Mouse (Mus musculus) thymus, adult 2 months (tissue): ENCODE data around the gene Pigt.

ENCODE experiments used
- CTCF ChIP-seq: fragments of 200-500 bp; IDR thresholded peaks from 2 replicates; pipeline ENCODE4 v1.5.1; 2012; ENCODE audit warnings: mild to moderate bottlenecking, control low read depth, low read length, moderate library complexity, borderline replicate concordance; ENCODE audit not compliant: control insufficient read depth, poor library complexity, insufficient read depth; ENCODE audit errors: extremely low read depth
- POLR2A ChIP-seq: fragments of 200-500 bp; IDR thresholded peaks from 2 replicates; pipeline ENCODE4 v1.6.1; 2012; ENCODE audit warnings: mild to moderate bottlenecking, low read length, control low read depth, moderate library complexity; ENCODE audit not compliant: control insufficient read depth, poor library complexity, insufficient read depth; ENCODE audit errors: extremely low read depth

DNA sequence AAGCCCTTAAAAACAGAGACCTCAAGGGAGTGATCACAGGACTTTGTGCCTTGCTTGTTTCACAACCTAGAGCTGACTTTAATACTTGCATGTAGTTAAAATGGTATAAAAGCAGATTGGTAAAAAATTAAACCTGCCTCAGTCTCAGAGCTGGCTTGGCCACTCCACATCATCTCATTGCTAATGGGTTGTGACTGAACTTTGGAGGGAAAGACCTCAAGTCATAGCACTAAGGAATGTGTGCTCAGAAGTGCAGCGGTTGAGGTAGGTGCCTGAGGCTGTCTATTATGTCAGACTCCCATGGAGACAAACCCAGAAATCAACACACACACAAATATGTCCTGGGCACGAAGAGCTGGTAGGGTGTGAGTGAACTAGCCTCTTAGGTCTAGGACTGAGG, 46.4 kb downstream of the Pigt start:
- TF ChIP-seq POLR2A, result no peak
- TF ChIP-seq CTCF, result no peak
